Mouse (Mus musculus): ENCODE data around the gene Fahd2a.

DNA sequence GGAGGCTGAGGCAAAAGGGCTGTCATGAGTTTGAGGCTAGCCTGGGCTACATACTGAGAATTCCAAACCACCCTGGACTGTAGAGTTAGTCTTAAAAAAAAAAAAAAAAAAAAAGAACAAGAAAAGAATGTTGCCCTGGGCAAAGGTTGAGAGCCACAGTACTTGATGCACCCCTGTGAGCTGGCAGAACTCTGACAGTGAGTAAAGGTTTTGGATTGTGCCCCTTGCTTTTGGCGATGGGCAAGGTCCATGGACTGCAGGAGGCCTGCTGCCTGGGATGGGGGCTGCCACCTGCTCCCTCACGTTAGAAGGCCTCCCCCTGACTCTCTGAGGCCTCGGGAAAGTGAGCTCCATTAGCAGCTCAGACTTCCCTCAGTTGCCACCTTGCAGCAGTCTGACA, 27.7 kb downstream of the Fahd2a start:
- no peak for TF ChIP-seq CTCF (IDR thresholded peaks at IDR 0.05; ENCODE audit: low read depth, low read length)
- TF ChIP-seq POLR2A (IDR thresholded peaks at IDR 0.05; ENCODE audit: extremely low read depth, insufficient read depth, low read length) = no peak
